Mouse (Mus musculus) hindbrain, embryonic 12.5 days (tissue): ENCODE results near the gene Crybb3. TPM values are rescaled to one million over a fixed set of nuclear protein-coding genes. Genes with fewer than 3 reads are reported as not detected.

Experiments used
- ATAC-seq: fragments of 200-750 bp; cut with Nextera tagmentation; 2 replicates; pipeline ENCODE4 v1.8.0; 2017; ENCODE audit warnings: moderate TSS enrichment; ENCODE audit not compliant: low FRiP score
- H3K27ac ChIP-seq: fragments of 300-500 bp; sonication (generic); 2 replicates; pipeline ENCODE4 v1.5.1; 2016; ENCODE audit warnings: mild to moderate bottlenecking
- H3K27me3 ChIP-seq: fragments of 300-500 bp; sonication (generic); 2 replicates; pipeline ENCODE4 v1.6.1; 2016; ENCODE audit warnings: mild to moderate bottlenecking
- H3K36me3 ChIP-seq: fragments of 300-500 bp; sonication (generic); 2 replicates; pipeline ENCODE4 v1.6.1; 2016; ENCODE audit warnings: mild to moderate bottlenecking
- H3K4me1 ChIP-seq: fragments of 300-500 bp; sonication (generic); 2 replicates; pipeline ENCODE4 v1.6.1; 2016
- H3K4me2 ChIP-seq: fragments of 300-500 bp; sonication (generic); replicated peaks from 2 replicates; pipeline ENCODE4 v1.6.1; 2016; ENCODE audit warnings: mild to moderate bottlenecking
- H3K4me3 ChIP-seq: fragments of 300-500 bp; sonication (generic); 2 replicates; pipeline ENCODE4 v1.5.1; 2016; ENCODE audit warnings: mild to moderate bottlenecking
- H3K9ac ChIP-seq: fragments of 300-500 bp; sonication (generic); 2 replicates; pipeline ENCODE4 v1.6.1; 2016; ENCODE audit warnings: mild to moderate bottlenecking, moderate library complexity
- H3K9me3 ChIP-seq: fragments of 300-500 bp; sonication (generic); replicated peaks from 2 replicates; pipeline ENCODE4 v1.6.1; 2016; ENCODE audit warnings: mild to moderate bottlenecking
- WGBS: fragments of 180-500 bp; shearing (Covaris S2); methylation state at CpG from one replicate; pipeline ENCODE4 v1.1.7; 2016; 5-methylcytosine and 5-hydroxymethylcytosine counted together
- polyA plus RNA-seq: library from polyadenylated mRNA; unstranded; fragments of >200 nt; fragmentation: Nextera tagmentation; extraction: Ambion mirVana; gene quantifications from 2 replicates; pipeline ENCODE4 v1.2.1, GENCODE M21; 2016

Gene Crybb3
- polyA plus RNA-seq: 0.74 and 0.81 TPM in 2 replicates

DNA sequence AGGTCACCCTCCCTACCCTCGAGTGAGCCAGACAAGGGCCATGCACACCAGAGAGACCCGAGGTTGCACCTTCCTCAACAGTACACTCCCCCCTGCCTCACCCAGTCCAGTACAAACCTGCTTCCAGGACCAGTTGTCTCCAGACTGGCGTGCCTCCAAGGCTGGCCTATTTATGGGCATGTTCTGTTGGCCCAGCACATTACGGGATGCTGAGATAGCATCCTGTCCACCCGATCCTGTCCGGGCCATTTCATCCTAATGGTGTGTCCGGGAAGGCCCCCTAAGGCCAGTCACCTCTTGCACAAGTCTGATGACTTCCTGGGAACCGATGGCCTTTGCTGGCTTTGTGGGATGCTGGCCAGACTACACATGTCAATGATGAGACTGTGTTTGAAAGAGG is at the start of gene Crybb3:
Gene Crybb3, minus strand, starts transcription at position 146 of the 400 bp plus-strand sequence.
- Histone ChIP-seq H3K4me2 (no peak within 1 kb of the TSS), H3K4me3 (no peak within 1 kb of the TSS), H3K36me3 (no peaks in the 10 kb centered on the region), H3K4me1 (peaks cover 9% of the 10 kb centered on the region), H3K27ac (no peak within 1 kb of the TSS), H3K9ac (no peak within 1 kb of the TSS), H3K27me3 (0 out of 2 replicates have a peak, but pooled peaks cover 3% of the 10 kb centered on the region), H3K9me3 (no peaks in the 10 kb centered on the region)
- no peak for ATAC-seq
- 86% methylated on average over 8 of the region's 8 CpGs for WGBS

DNA sequence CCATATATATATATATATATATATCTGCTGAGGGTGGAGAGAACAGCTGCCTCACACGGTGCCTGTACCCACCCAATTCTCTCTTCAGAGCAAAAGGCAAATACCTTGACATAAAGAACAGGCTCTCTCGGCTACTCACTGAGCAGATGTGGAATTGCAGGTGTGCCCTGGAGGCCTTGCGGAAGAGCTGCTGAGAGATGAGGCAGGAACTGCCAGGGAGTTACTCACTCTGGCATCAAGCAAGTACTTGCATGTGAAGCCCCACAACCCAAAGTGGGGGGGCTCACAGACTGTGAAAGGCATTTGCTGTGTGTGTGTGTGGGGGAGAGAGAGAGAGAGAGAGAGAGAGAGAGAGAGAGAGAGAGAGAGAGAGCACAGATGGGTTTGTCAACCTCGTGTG is 47.0 kb upstream of the Crybb3 start:
- Histone ChIP-seq H3K27me3 (no peaks in the 10 kb centered on the region; the same call in 1 of the 2 replicates), H3K4me1 (peaks cover 17% of the 10 kb centered on the region), H3K4me3 (no peak overlapping the region), H3K4me2 (no peak overlapping the region), H3K9me3 (no peaks in the 10 kb centered on the region), H3K36me3 (no peaks in the 10 kb centered on the region), H3K27ac (no peak overlapping the region), H3K9ac (no peak overlapping the region)
- WGBS: 78% methylated on average over 4 of the region's 4 CpGs
- ATAC-seq: no peak

DNA sequence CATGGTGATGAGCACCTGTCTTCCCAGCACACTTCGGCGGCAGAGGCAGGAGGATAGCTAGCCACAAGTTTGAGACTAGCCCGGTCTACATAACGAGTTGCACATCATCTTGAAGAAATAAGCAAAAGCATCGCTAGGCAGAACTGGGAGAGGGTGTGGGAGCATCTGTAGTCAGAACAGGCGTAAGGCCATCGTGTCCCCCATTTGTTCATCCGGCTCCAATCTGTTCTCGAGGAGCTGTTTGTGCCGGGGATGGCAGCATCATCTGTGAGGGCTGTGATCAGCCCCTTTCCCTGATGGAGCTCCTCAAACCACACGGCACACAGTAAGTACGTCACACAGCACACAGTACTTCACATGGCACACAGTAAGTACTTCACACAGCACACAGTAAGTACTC is 45.1 kb upstream of the Crybb3 start:
- Histone ChIP-seq H3K36me3 (no peaks in the 10 kb centered on the region), H3K4me3 (no peak overlapping the region), H3K27me3 (no peaks in the 10 kb centered on the region; the same call in 1 of the 2 replicates), H3K9ac (no peak overlapping the region), H3K27ac (no peak overlapping the region), H3K4me2 (no peak overlapping the region), H3K4me1 (peaks cover 19% of the 10 kb centered on the region), H3K9me3 (no peaks in the 10 kb centered on the region)
- ATAC-seq: no peak
- 95% methylated on average over 12 of the region's 12 CpGs for WGBS

DNA sequence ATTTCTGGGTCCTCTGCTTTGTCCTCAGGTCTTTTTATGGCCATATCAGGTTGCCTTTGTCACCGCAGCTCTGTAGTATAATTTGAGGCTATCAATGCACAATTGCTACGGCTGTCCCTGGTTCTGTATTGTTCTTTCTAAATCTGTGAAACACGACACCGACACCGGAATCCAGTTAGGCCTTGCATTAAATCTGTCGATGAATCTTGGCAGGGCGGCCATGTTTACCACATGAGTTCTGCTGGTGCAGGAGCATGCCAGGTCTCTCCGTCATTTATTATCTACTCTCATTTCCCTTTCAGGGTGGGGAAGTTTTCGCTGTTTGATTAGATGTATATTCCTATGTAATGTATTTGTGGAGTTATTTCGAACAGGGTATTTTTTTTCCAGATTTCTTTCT is 42.3 kb upstream of the Crybb3 start:
- no peaks in the 10 kb centered on the region; the same call in 1 of the 2 replicates for H3K27me3 ChIP-seq
- no peak overlapping the region for H3K27ac ChIP-seq
- no peaks in the 10 kb centered on the region for H3K36me3 ChIP-seq
- H3K9ac ChIP-seq: no peak overlapping the region
- ATAC-seq: no peak
- no peak overlapping the region for H3K4me3 ChIP-seq
- 80% methylated on average over 10 of the region's 10 CpGs for WGBS
- peaks cover 38% of the 10 kb centered on the region for H3K4me1 ChIP-seq
- no peaks in the 10 kb centered on the region for H3K9me3 ChIP-seq
- H3K4me2 ChIP-seq: no peak overlapping the region

DNA sequence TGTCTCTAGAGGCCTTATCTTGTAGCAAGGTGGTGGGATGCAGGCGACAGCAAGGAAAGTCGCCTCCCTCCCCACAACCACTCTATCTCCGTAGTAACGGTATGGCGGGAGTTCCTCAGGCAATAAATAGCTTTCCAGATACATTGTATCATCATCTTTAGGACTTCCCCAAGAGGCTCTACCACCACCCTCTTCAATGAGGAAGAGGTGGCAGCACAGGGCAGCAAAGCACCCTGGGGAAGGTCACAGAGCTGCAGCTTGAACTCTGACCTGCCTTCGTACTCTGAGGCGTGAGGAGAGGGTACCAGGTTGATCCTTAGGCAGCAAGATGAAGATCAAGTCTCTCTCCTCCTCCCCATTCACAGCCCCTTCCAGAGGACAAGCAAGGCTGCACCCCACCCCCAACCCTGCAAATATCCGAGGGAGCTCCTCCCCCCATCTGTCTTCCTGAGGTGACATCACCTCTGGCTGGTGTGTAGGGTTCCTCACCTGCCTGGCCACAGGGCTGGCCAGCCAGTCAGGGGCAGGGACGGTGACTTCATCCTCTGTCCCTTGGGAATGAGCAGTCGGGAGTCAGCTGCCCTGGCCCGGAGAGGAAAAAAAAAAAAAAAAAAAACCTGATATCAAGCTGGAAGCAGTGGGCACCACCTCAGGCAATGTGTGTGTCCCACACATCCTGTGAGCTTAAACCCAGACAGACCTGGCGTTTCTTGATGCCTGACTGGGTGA is 41.1 kb upstream of the Crybb3 start:
- H3K4me2 ChIP-seq: no peak overlapping the region
- no peaks in the 10 kb centered on the region for H3K36me3 ChIP-seq
- H3K4me1 ChIP-seq: peaks cover 38% of the 10 kb centered on the region
- ATAC-seq: no peak
- no peak overlapping the region for H3K4me3 ChIP-seq
- no peak overlapping the region for H3K9ac ChIP-seq
- WGBS: 48% methylated on average over 12 of the region's 12 CpGs
- H3K27ac ChIP-seq: no peak overlapping the region
- H3K27me3 ChIP-seq: 0 out of 2 replicates have a peak, but pooled peaks cover 3% of the 10 kb centered on the region
- H3K9me3 ChIP-seq: no peaks in the 10 kb centered on the region

DNA sequence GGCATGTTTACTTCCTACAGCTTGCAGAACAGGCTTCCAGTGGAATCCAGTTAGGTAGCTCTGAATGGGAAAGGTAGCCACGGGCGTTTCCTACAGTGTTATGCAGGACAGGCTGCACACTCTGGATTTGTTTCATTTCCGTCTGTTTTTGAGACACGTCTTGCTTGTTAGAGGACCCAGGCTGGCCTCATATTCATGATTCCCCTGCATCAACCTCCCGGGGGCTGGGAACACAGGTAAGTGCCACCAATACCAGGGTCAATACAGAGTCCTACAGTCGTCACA is 40.1 kb upstream of the Crybb3 start:
- no peak overlapping the region for H3K27ac ChIP-seq
- no peaks in the 10 kb centered on the region for H3K36me3 ChIP-seq
- no peak for ATAC-seq
- WGBS: 74% methylated on average over 6 of the region's 6 CpGs
- 0 out of 2 replicates have a peak, but pooled peaks cover 3% of the 10 kb centered on the region for H3K27me3 ChIP-seq
- H3K9me3 ChIP-seq: no peaks in the 10 kb centered on the region
- peaks cover 37% of the 10 kb centered on the region for H3K4me1 ChIP-seq
- no peak overlapping the region for H3K9ac ChIP-seq
- H3K4me3 ChIP-seq: no peak overlapping the region
- H3K4me2 ChIP-seq: no peak overlapping the region

DNA sequence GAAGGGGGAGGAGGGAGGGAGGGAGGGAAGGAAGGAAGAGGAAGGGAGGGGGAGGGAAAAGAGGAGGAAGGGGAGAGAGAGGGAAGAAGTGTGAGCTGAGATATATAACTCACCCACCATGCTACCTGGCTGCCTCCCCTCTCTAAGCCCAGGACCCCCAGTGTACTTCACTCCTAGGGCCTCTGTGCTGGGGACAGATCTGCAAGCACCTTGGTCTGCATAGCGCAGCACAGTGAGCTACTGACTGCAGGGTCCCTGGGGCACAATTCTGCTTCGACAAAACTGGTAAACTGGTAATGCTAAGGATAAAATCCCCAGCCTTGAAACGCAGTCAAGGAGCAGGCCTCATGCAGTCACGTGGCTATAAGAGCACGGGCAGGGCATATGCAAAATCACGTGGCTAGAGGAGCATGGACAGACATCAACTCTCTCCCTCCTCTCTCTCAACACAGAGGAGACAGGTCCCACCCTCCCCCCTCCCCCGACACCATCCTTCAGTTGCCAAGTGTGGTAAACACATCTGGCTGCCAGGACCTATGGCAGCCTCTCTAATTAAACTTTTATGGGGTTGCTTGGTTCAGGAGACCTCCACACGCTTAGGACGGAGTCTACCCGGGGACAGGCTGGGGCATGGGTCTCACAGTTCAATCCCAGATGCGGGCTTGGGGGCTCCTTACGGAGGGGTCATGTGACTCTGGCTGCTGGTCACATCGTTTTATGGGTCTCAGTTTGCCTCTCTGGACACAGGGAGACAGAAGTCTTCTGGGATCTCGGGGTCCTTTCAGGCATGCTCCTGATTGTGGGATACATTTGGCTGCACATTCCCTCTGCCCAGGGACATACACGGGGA is 39.6 kb upstream of the Crybb3 start:
- peak; percentile 39; the same call in 1 of the 2 replicates for ATAC-seq
- Histone ChIP-seq H3K4me3 (no peak overlapping the region), H3K4me1 (peaks cover 37% of the 10 kb centered on the region), H3K9ac (no peak overlapping the region), H3K27ac (no peak overlapping the region), H3K27me3 (0 out of 2 replicates have a peak, but pooled peaks cover 3% of the 10 kb centered on the region), H3K4me2 (no peak overlapping the region), H3K36me3 (no peaks in the 10 kb centered on the region), H3K9me3 (no peaks in the 10 kb centered on the region)
- WGBS: 38% methylated on average over 15 of the region's 15 CpGs

DNA sequence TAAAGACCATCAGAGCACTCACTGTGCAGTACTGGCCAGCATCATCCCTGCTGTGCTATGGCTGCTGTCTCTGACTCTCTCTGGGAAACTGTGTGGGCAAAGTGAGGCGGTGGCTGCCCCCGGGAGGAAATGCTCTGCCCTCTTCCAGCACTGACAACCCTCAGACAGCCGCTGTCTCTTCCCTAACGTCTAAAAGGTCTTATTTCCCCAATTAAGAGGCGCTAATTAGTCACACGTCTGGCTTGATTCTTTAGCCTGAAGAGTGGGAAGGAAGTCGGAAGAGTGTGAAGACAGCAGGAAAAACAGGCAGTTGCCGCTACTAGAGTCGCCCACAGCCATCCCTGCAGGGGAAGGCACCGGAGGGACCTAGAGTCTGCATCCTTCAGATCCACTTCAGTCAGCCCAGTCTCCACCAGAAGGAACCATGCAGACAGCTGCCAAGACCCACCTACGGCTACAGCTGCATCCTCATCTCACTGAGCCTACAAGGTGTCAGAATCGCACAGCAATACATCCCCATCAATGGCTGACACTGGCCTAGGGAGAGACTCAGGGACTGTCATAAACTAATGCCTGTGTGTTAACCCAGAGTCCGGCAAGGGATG is 38.6 kb upstream of the Crybb3 start:
- H3K9ac ChIP-seq: peak overlapping the region; percentile 23; the same call in 1 of the 2 replicates
- WGBS: 39% methylated on average over 13 of the region's 13 CpGs
- no peak overlapping the region for H3K4me2 ChIP-seq
- H3K9me3 ChIP-seq: no peaks in the 10 kb centered on the region
- 0 out of 2 replicates have a peak, but pooled peaks cover 3% of the 10 kb centered on the region for H3K27me3 ChIP-seq
- H3K4me1 ChIP-seq: peaks cover 37% of the 10 kb centered on the region
- ATAC-seq: no peak
- H3K27ac ChIP-seq: 0 out of 2 replicates have a peak overlapping the region, but pooled peaks have one; percentile 35
- H3K36me3 ChIP-seq: no peaks in the 10 kb centered on the region
- H3K4me3 ChIP-seq: no peak overlapping the region

DNA sequence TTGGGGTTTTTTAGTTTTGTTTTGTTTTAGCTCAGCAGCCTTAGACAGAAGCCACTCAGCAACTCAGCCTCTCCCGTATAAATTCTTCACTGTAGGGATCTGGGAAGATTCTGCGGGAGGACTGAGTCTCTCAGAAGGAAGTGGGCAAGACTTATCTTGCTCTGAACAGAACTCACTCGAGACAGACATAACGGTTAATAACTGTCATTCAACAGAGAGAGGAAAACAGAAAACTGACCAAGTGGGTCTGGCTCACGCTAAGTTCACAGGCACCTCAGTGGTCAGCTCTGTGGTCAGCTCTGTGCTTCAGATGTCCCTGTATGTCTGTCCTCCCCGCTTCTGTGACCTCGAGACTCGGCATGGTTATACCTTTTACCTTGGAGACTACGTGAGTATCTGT is 37.9 kb upstream of the Crybb3 start:
- Histone ChIP-seq H3K27me3 (0 out of 2 replicates have a peak, but pooled peaks cover 3% of the 10 kb centered on the region), H3K9me3 (no peaks in the 10 kb centered on the region), H3K27ac (no peak overlapping the region), H3K4me1 (peaks cover 44% of the 10 kb centered on the region), H3K36me3 (no peaks in the 10 kb centered on the region), H3K4me2 (no peak overlapping the region), H3K4me3 (no peak overlapping the region), H3K9ac (no peak overlapping the region)
- whole genome bisulfite sequencing: 83% methylated on average over 9 of the region's 9 CpGs
- no peak for ATAC-seq

DNA sequence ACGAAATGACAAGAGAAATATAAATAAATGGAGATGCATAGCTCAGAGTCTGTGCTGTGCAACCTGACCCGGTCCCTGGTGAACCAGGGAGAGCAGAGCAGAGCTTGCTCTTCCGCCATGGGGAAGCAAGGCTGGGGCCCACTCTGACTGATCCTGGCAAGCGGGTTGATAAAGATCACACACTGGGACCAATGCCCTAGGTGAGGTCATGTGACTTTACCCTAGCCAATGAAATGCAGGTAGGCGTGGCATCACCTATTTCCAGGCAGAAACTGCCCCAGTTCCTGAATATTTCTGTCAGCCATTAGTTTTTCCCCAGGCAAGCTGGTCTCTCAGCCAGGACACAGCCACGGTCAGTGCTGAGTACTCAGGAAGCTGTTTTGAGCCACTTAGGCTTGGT is 37.3 kb upstream of the Crybb3 start:
- Histone ChIP-seq H3K4me1 (peaks cover 49% of the 10 kb centered on the region), H3K9me3 (no peaks in the 10 kb centered on the region), H3K27ac (no peak overlapping the region), H3K4me3 (no peak overlapping the region), H3K27me3 (0 out of 2 replicates have a peak, but pooled peaks cover 3% of the 10 kb centered on the region), H3K36me3 (no peaks in the 10 kb centered on the region), H3K4me2 (no peak overlapping the region), H3K9ac (no peak overlapping the region)
- no peak for ATAC-seq
- 58% methylated on average over 6 of the region's 6 CpGs for WGBS

DNA sequence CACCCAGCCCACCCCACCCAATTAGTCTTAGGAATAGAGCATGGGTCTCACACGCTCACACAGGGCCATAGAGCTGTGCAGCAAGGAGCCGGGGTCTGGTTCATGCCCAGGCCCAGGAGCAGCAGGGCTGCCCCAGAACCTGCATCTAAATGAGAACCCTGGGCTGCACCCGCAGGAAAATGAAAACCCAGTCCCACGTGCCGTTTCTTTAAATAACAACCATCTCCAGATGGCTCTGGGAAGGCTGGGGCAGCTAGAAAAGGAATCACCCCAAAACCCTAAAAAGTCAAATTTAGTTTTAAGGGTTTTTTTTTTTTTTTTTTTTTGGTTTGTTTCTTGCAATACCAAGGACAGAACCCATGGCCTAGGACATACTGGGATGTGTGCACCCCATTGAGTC is 36.0 kb upstream of the Crybb3 start:
- H3K36me3 ChIP-seq: no peaks in the 10 kb centered on the region
- no peak for ATAC-seq
- no peak overlapping the region for H3K4me3 ChIP-seq
- H3K4me1 ChIP-seq: peaks cover 49% of the 10 kb centered on the region
- WGBS: 76% methylated on average over 5 of the region's 5 CpGs
- H3K9me3 ChIP-seq: no peaks in the 10 kb centered on the region; the same call in 1 of the 2 replicates
- no peak overlapping the region for H3K4me2 ChIP-seq
- no peak overlapping the region for H3K9ac ChIP-seq
- H3K27me3 ChIP-seq: 0 out of 2 replicates have a peak, but pooled peaks cover 3% of the 10 kb centered on the region
- H3K27ac ChIP-seq: no peak overlapping the region

DNA sequence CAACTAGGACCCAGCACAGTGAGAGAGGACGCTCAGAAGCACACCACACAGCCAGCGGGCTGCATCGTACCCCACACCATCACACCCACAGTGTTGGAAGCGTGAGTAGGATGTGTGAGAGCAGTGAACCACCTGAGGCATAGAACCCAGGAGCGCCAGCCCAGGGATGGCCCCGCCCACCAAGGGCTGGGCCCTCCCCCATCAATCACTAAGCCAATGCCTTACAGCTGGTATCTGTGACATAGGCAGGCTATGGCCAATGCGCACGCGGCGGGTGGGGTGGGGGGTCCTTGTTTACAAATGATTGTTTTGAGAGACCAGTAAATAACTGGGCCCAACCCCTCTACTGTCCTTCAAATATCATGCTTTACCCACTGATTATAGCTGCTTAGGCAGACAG is 34.5 kb upstream of the Crybb3 start:
- no peak overlapping the region for H3K4me3 ChIP-seq
- H3K9me3 ChIP-seq: no peaks in the 10 kb centered on the region; the same call in 1 of the 2 replicates
- no peak overlapping the region for H3K4me2 ChIP-seq
- no peak overlapping the region for H3K9ac ChIP-seq
- 60% methylated on average over 10 of the region's 10 CpGs for WGBS
- H3K36me3 ChIP-seq: no peaks in the 10 kb centered on the region
- H3K27me3 ChIP-seq: 0 out of 2 replicates have a peak, but pooled peaks cover 3% of the 10 kb centered on the region
- H3K27ac ChIP-seq: no peak overlapping the region
- ATAC-seq: no peak
- H3K4me1 ChIP-seq: peaks cover 44% of the 10 kb centered on the region
